Mouse (Mus musculus): ENCODE measurements around the gene Phf3.
"Not testable (repeated sequence)": the region's sequence is repeated elsewhere in the genome, so short reads cannot be mapped to it uniquely, and the experiment has no call there.

Gene Phf3

DNA sequence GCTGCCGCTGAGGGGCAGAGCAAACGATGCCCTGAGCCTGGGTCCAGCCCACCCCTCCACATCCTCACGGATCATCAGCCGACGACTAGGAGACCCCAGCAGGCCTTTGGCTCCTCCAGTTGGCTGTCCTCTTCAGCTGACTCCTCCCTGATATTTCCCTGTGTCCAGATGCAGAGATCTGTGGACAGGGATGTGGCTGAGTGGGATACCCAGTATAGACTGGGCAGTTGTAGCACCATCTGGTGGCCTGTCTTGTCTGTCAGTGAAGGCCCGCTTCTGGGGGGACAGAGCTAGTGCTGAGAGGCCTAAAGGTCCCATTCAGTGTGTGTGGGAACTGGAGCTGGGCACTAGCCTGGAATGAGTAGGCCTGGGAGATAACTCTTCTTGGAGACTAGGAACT lies 101.9 kb downstream of the Phf3 start:
- DNase-seq (ENCODE audit: low read depth, low spot score): no peak

DNA sequence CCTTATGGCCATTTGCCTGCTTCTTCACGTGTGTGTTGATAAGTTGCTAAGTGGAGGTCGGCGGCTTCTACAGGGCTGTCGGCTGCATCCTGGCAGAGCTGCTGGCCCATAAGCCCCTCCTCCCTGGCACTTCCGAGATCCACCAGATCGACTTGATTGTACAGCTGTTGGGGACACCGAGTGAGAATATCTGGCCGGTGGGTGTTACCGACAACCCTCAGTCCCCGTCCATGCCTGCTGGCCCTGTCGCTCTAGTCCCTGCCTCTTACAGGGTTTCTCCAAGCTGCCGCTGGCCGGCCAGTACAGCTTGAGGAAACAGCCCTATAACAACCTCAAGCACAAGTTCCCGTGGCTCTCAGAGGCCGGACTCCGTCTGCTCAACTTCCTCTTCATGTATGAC lies 103.1 kb downstream of the Phf3 start:
- not testable (repeated sequence) for DNase-seq (ENCODE audit: low read depth, low spot score)

- DNase-seq (ENCODE audit: low read depth, low spot score): peak; percentile 12
These were observed 116.9 kb downstream of the Phf3 start for GRCm38 (mm10) chr1:30756794-30757193.

DNA sequence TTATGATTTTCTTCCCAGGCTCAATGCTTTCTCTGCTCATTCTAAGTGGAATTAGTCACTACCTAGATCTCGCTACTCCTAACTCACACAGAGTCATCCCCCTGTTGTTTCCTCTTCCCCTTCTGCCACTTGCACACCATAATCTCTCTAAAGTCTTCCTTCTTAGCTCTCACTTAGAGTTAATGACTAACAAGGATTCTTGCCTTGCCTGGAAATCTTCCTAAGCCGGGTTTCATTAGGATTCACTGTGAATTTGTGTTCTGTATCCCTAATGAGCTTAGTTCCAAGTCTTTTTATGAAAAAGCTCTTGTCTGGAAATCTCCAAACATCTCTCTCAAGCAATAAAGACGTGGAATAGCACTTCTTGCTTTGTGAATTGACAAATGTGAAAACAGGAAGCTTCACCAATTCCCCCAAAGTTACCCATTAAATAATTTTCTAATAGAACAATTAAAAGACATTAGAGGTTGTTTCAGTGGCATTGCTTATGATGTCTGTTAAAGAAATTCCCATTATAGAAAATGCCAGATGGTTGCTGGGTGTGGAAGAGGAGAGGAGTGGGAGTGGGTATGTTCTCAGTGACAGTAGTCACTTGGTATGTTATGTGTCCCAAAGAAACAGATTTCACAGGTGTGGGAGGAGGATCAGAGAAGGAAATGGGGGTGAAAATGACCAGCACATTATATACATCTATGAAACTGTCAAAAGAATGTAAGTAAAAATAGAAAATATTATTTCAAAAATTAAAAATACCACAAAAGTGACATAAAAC lies 118.1 kb downstream of the Phf3 start:
- no peak for DNase-seq (ENCODE audit: low read depth, low spot score)

All from ZHBTc4 (cell line).